Mouse (Mus musculus) ovary, postnatal 36 days (tissue): ENCODE measurements at regions not wholly inside any gene's neighbourhood (a gene's known extent, or its start where the extent isn't known, plus 50 kb on each side); places are given as distances from the start of the nearest gene placed in this dataset.
A peak's percentile ranks its signal among the peaks of the same experiment; 100 is the strongest.

ENCODE experiments used
- DNase-seq: peaks from one replicate; pipeline ENCODE4 v3.0.0; 2022; ENCODE audit warnings: low spot score, mixed read lengths

GRCm38 (mm10) chr15:51574538-51575105 lies 2310.1 kb upstream of the Gm7489 start:
- DNase-seq: no peak

GRCm38 (mm10) chr15:51583636-51584035 lies 2301.1 kb upstream of the Gm7489 start:
- DNase-seq: no peak

- no peak for DNase-seq
Measured at GRCm38 (mm10) chr15:51586146-51586545, 2298.6 kb upstream of the Gm7489 start.

- DNase-seq: peak; percentile 7
Measured at GRCm38 (mm10) chr15:51591406-51592068, 2293.2 kb upstream of the Gm7489 start.

GRCm38 (mm10) chr15:51592069-51592435 lies 2292.7 kb upstream of the Gm7489 start:
- peak; percentile 40 for DNase-seq

GRCm38 (mm10) chr15:51592511-51593498 lies 2291.9 kb upstream of the Gm7489 start:
- DNase-seq: peak; percentile 5

- no peak for DNase-seq
Measured at GRCm38 (mm10) chr15:51594060-51594459, 2290.6 kb upstream of the Gm7489 start.

GRCm38 (mm10) chr15:51595655-51596054 lies 2289.1 kb upstream of the Gm7489 start:
- DNase-seq: no peak

GRCm38 (mm10) chr15:51597841-51598240 lies 2286.9 kb upstream of the Gm7489 start:
- DNase-seq: no peak

DNA sequence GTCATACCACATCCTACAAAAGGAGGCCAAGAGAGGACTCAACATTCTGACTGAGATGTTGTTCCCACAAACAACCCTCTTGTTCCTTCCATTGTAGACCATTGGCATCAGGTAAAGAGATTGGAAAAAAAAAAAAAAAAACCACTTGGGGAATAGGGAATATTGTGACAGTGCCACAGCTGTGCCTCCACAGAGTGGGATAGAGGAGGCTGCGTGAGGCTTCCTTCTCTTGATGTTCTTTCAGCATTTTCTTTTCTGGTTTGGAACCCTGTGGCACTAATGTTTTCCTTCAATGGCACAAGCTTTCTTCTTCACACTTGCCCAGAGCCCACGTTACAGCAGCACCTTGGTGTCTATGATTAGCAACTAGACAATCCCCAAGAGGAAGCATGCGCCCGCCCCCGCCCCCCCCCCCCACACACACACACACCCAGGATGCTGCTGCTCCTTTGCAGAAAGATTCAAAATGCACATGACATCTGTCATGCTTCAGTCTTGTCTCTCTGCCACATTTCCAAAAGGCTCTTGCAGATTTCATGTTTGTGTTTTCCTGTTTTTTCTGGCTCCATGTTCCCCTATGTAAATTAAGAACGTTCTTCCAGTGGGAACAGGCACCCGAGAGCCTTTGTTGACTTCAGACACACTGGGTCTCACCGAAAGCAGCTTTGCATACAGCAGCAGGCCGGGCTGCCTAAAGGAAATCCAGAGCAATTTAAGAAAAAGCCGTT lies 2283.4 kb upstream of the Gm7489 start:
- DNase-seq: no peak

- no peak for DNase-seq
Measured at GRCm38 (mm10) chr15:51621455-51621854, 2263.3 kb upstream of the Gm7489 start.

DNA sequence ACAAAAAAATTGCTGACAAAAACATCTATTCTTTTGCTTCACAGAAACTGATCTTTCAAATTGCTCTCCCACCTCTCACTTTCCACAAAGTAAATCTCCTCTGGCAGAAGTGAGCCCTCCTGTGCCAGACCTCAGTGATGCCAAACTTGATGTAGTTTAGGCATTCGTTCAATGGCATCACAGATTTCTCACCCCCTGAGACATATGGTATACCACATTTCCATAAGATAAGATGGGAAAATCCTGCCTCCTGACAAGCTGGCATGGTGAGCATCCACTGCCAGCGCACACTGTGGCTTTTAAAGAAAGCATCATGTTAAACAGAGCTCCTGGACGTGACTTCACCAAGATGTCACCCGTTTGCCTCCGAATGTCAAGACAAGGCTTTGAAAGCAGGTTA lies 2257.2 kb upstream of the Gm7489 start:
- no peak for DNase-seq

DNA sequence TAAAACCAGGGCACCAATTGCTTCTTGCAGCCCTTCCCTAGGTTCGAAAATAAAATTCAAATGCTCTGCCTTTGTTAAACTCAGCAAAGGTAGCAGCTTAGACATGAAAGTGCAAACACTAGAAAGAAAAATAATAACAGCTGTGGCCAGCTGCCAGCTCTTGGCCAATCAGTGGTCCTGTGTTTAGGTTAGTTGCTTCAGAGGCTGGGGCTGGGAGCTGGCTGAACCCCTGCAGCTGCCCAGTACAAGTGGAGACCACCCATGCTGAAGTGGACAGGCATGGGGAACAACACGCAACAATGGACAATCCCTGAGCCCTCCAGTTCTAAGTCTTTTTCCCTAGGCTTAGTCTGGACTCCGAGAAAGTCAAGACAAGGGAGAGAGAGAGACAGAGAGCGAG lies 2256.2 kb upstream of the Gm7489 start:
- no peak for DNase-seq

- DNase-seq: no peak
Measured at GRCm38 (mm10) chr15:51631881-51632280, 2252.8 kb upstream of the Gm7489 start.

DNA sequence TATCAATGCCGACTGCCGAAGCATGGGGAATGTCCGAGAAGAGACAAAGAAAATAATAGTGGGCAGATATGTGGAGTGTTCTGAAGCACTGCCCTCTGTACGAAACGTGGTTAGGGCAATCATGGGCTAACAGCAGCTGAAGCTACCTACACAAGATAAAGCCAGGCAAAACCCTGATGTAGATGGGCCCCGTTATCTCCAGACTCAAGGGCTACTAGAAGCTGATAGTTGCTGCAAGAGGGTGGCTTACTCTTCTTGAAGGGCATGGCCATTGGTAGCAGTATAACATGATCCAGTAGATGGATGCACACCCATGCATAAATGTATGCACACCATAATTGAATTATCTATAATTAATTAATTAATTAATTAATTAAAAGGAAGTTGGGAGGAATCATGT lies 2251.6 kb upstream of the Gm7489 start:
- DNase-seq: no peak

DNA sequence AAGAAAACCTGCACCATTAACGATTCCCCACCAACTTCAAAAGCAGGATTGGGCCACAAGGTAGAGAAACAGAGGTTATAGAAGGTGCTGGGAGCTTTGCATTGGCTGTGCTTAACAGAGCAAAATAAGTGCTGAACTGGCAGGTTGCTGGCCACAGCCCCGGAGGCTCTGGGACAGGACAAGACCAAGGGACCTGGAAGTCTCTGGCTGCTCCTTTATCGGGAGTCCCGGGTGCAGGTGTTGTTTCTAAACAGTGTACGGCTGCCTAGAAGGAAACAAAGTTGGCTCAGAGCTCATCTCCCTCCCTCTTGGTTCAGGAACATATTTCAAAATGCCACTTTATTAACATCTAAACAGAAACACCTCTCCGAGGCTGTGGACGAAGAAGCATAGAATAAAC lies 2250.0 kb upstream of the Gm7489 start:
- no peak for DNase-seq

GRCm38 (mm10) chr15:51635129-51635920 lies 2249.4 kb upstream of the Gm7489 start:
- DNase-seq: no peak

DNA sequence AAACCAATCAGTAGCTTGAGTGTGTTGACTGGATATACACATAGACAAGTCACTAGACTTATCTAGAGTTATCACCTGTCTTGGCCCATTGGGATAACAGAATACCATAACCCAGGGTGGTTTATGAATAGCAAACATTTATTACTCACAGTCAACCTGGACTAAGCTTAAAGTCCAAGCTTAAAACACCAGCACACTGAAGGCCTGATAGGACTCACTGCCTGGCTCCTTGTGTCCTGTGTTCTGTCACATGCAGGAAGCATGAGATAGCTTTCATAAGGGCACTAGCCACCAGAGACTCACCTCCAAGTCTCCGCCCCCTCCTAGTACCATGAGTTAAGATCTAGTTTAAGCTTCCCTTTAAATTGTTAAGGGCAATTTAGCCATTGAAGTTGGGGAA lies 2247.1 kb upstream of the Gm7489 start:
- no peak for DNase-seq

DNA sequence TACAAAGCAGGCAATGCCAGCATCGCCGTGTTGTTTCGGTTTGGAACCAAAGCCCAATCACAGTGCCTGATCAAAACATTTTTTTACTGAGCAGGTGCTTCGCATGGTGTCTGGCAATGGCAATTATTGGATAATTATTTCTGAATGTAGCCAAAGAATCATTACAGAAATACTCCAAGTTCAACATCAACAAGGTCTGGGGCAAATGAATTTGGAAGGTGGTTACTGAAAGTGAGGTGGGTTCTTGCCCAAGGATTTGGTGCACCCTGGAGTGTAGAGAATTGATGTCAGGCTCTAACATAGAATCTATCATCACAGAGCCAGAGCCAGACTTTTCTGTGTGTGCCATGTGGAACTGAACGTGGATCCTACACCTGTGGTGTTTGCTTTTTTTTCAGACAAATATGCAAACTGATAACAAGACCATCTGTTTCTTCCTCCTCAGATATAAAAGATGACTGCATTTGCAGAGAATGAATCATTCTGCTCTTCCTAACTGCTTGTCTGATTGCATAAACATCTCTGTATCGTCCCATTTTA lies 2240.9 kb upstream of the Gm7489 start:
- no peak for DNase-seq

DNA sequence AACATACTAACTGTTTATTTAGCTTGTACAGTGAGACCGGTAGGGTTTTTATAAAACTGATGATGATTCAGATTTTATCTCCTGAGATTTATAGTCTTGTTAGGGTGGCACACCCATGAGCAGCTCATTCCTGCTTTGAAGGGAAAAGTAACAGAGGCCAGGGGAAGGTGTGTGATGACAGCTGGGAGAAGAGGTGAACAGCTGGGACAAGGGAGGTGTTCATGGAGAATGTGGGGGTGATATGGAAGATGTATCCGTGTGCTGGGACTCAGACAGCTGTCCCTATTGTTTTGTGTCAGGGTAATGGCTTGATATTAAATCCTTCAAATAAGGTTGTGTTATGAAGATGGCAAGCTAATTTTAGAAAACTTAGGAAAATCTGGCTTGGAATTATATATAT lies 2238.4 kb upstream of the Gm7489 start:
- no peak for DNase-seq

- DNase-seq: no peak
Measured at GRCm38 (mm10) chr15:51652497-51652896, 2232.2 kb upstream of the Gm7489 start.
